Mouse (Mus musculus): ENCODE measurements around the gene Grik5. TPM values are rescaled to one million over a fixed set of nuclear protein-coding genes. Genes with fewer than 3 reads are reported as not detected.

The Grik5 gene
- polyA plus RNA-seq, 1 experiment from 2014 or later, result 0.82 TPM

DNA sequence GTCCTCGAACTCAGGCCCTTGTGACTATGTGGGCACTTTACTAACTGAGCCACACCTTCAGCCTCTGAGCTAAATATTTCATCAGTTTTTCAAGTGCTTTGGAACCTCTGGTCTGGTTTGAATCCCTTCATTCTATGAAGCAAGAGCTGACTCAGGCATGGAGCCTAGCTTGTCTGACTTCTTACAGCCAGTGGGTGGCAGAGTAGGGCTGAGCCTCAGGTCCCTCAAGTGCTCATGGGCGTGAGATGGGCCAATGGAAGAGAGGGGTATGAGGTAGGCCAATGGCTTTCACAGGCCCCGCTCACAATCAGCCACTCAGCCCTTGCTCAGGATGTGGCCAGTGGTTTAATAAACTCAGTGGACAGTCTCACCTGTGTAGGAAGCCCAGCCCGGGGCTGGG, 27.4 kb upstream of the Grik5 start:
- H3K9ac ChIP-seq, result no peak overlapping the region
- H3K27me3 ChIP-seq, result peaks cover 4% of the 10 kb centered on the region; the same call in 1 of the 2 replicates
- H3K4me1 ChIP-seq (replicated peaks), result no peaks in the 10 kb centered on the region
- H3K27ac ChIP-seq (replicated peaks), result no peak overlapping the region
- 50% methylated on average over 4 of the region's 4 CpGs for WGBS (ENCODE audit: insufficient replicate concordance)
- no peak overlapping the region for H3K4me3 ChIP-seq (replicated peaks)
- H3K9me3 ChIP-seq (replicated peaks), result no peaks in the 10 kb centered on the region
- ATAC-seq (ENCODE audit: insufficient read depth), result no peak
- H3K36me3 ChIP-seq (replicated peaks), result no peaks in the 10 kb centered on the region
- no peak overlapping the region for H3K4me2 ChIP-seq

GRCm38 (mm10) chr7:25098169-25098568, 26.0 kb upstream of the Grik5 start:
- H3K4me3 ChIP-seq (replicated peaks), result no peak overlapping the region
- H3K4me1 ChIP-seq (replicated peaks), result no peaks in the 10 kb centered on the region
- no peak for ATAC-seq (ENCODE audit: insufficient read depth)
- H3K27me3 ChIP-seq, result peaks cover 4% of the 10 kb centered on the region; the same call in 1 of the 2 replicates
- no peak overlapping the region for H3K27ac ChIP-seq (replicated peaks)
- no peaks in the 10 kb centered on the region for H3K9me3 ChIP-seq (replicated peaks)
- no peak overlapping the region for H3K9ac ChIP-seq
- H3K4me2 ChIP-seq, result no peak overlapping the region
- H3K36me3 ChIP-seq (replicated peaks), result no peaks in the 10 kb centered on the region
- 71% methylated on average over 3 of the region's 3 CpGs for WGBS (ENCODE audit: insufficient replicate concordance)

GRCm38 (mm10) chr7:25089875-25090274, 17.7 kb upstream of the Grik5 start:
- no peak overlapping the region for H3K27ac ChIP-seq (replicated peaks)
- no peak overlapping the region for H3K9ac ChIP-seq
- H3K27me3 ChIP-seq, result peaks cover 6% of the 10 kb centered on the region; the same call in 1 of the 2 replicates
- peaks cover 17% of the 10 kb centered on the region for H3K4me1 ChIP-seq (replicated peaks)
- H3K4me3 ChIP-seq (replicated peaks), result no peak overlapping the region
- H3K4me2 ChIP-seq, result no peak overlapping the region
- no peak for ATAC-seq (ENCODE audit: insufficient read depth)
- 51% methylated on average over 10 of the region's 10 CpGs for WGBS (ENCODE audit: insufficient replicate concordance)
- H3K9me3 ChIP-seq (replicated peaks), result no peaks in the 10 kb centered on the region
- peaks cover 5% of the 10 kb centered on the region; the same call in 1 of the 2 replicates for H3K36me3 ChIP-seq (replicated peaks)

DNA sequence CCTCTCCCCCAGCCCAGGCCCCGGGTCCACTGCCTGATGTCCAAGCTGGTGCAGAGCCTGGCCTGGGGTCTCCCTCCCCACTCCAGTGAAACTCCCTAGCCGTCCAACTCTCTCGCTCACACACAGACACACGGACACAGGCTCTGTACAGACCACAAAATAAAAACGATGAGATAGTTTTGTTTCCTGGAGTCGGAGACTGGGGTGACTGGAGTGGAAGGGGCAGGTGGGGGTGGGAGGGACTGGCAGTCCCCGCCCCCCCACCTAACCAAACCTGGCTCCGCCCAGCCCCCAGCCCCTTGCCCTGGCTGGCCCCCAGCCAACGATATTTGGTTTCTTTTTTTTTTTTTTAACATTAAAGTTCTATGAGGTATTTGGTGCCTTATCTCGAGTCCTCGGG, 16.8 kb upstream of the Grik5 start:
- no peak for ATAC-seq (ENCODE audit: insufficient read depth)
- Histone ChIP-seq H3K4me1 (replicated peaks) (peaks cover 26% of the 10 kb centered on the region), H3K27me3 (peaks cover 6% of the 10 kb centered on the region; the same call in 1 of the 2 replicates), H3K9me3 (replicated peaks) (no peaks in the 10 kb centered on the region), H3K4me2 (peak overlapping the region; percentile 5; the same call in 1 of the 2 replicates), H3K4me3 (replicated peaks) (no peak overlapping the region), H3K9ac (no peak overlapping the region), H3K36me3 (replicated peaks) (peaks cover 10% of the 10 kb centered on the region), H3K27ac (replicated peaks) (no peak overlapping the region)
- WGBS (ENCODE audit: insufficient replicate concordance), result 20% methylated on average over 11 of the region's 11 CpGs

- H3K27ac ChIP-seq (replicated peaks), result no peak overlapping the region
- 23% methylated on average over 10 of the region's 10 CpGs for WGBS (ENCODE audit: insufficient replicate concordance)
- H3K4me2 ChIP-seq, result no peak overlapping the region; the same call in 1 of the 2 replicates
Observed at GRCm38 (mm10) chr7:25088531-25088930, 16.4 kb upstream of the Grik5 start.

GRCm38 (mm10) chr7:25087972-25088371, 15.8 kb upstream of the Grik5 start:
- Histone ChIP-seq H3K27me3 (peaks cover 6% of the 10 kb centered on the region; the same call in 1 of the 2 replicates), H3K4me3 (replicated peaks) (no peak overlapping the region), H3K4me2 (no peak overlapping the region), H3K9ac (no peak overlapping the region), H3K27ac (replicated peaks) (no peak overlapping the region), H3K9me3 (replicated peaks) (no peaks in the 10 kb centered on the region), H3K36me3 (replicated peaks) (peaks cover 20% of the 10 kb centered on the region), H3K4me1 (replicated peaks) (peaks cover 32% of the 10 kb centered on the region)
- WGBS (ENCODE audit: insufficient replicate concordance), result 41% methylated on average over 5 of the region's 5 CpGs
- ATAC-seq (ENCODE audit: insufficient read depth), result no peak

More at GRCm38 (mm10) chr7:25088531-25088930, 16.4 kb upstream of the Grik5 start:
- Histone ChIP-seq H3K4me3 (replicated peaks) (no peak overlapping the region), H3K9me3 (replicated peaks) (no peaks in the 10 kb centered on the region), H3K27me3 (peaks cover 6% of the 10 kb centered on the region; the same call in 1 of the 2 replicates), H3K9ac (no peak overlapping the region), H3K4me1 (replicated peaks) (peaks cover 29% of the 10 kb centered on the region), H3K36me3 (replicated peaks) (peaks cover 14% of the 10 kb centered on the region)
- ATAC-seq (ENCODE audit: insufficient read depth), result no peak

GRCm38 (mm10) chr7:25087256-25087912, 15.2 kb upstream of the Grik5 start:
- H3K4me3 ChIP-seq (replicated peaks), result no peak overlapping the region
- no peaks in the 10 kb centered on the region for H3K9me3 ChIP-seq (replicated peaks)
- 67% methylated on average over 10 of the region's 10 CpGs for whole genome bisulfite sequencing (ENCODE audit: insufficient replicate concordance)
- H3K4me2 ChIP-seq, result no peak overlapping the region
- H3K9ac ChIP-seq, result no peak overlapping the region
- peaks cover 6% of the 10 kb centered on the region; the same call in 1 of the 2 replicates for H3K27me3 ChIP-seq
- H3K27ac ChIP-seq (replicated peaks), result no peak overlapping the region
- H3K36me3 ChIP-seq (replicated peaks), result peaks cover 25% of the 10 kb centered on the region
- ATAC-seq (ENCODE audit: insufficient read depth), result no peak
- H3K4me1 ChIP-seq (replicated peaks), result peaks cover 35% of the 10 kb centered on the region

DNA sequence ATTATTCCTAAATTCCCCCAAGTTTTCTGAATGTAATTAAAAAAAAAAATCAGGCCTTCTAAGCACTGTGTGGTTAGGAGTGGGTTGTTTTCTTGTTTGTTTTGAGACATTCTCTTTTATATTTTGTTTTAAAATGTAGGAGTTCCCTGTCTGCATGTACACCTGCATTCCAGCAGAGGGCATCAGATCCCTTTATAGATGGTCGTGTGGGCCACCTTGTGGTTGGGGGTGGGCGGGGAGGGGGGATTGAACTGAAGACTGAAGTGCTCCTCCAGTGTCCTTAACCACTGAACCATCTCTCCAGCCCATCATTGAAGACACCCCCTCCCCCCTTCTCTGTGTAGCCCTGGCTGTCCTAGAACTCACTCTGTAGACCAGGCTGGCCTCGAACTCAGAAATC, 14.5 kb upstream of the Grik5 start:
- Histone ChIP-seq H3K9me3 (replicated peaks) (no peaks in the 10 kb centered on the region), H3K4me1 (replicated peaks) (peaks cover 35% of the 10 kb centered on the region), H3K4me2 (no peak overlapping the region), H3K9ac (no peak overlapping the region), H3K27me3 (peaks cover 2% of the 10 kb centered on the region; the same call in 1 of the 2 replicates), H3K36me3 (replicated peaks) (peaks cover 33% of the 10 kb centered on the region), H3K27ac (replicated peaks) (no peak overlapping the region), H3K4me3 (replicated peaks) (no peak overlapping the region)
- no peak for ATAC-seq (ENCODE audit: insufficient read depth)
- 30% methylated on average over 3 of the region's 3 CpGs for WGBS (ENCODE audit: insufficient replicate concordance)

DNA sequence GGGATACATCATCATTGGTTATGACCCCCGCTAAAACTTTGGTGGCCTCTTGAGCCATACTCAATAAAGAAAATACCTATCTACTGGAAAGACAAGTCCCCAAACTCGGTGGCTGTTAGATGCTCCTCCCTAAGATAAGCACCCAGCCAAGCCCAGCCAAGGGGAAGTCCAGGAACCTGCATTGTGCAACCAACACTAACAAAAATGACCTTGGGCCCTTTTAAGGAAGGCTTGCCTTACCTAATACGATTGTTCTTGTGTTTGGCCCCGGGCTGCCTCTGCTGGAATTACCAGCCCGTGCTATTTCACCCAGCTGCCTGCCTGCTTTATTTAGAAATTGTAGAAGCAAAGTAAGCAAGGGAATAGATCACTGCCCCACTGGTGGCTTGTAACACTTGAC, 12.5 kb upstream of the Grik5 start:
- H3K4me2 ChIP-seq, result no peak overlapping the region
- H3K4me3 ChIP-seq (replicated peaks), result no peak overlapping the region
- peaks cover 53% of the 10 kb centered on the region for H3K36me3 ChIP-seq (replicated peaks)
- 0 out of 2 replicates have a peak overlapping the region, but pooled peaks have one; percentile 4 for H3K27ac ChIP-seq (replicated peaks)
- H3K9me3 ChIP-seq (replicated peaks), result no peaks in the 10 kb centered on the region
- H3K9ac ChIP-seq, result no peak overlapping the region
- peaks cover 38% of the 10 kb centered on the region for H3K4me1 ChIP-seq (replicated peaks)
- ATAC-seq (ENCODE audit: insufficient read depth), result no peak
- no peaks in the 10 kb centered on the region for H3K27me3 ChIP-seq
- 27% methylated on average over 5 of the region's 5 CpGs for WGBS (ENCODE audit: insufficient replicate concordance)

GRCm38 (mm10) chr7:25082510-25082909, 10.4 kb upstream of the Grik5 start:
- no peak overlapping the region for H3K4me2 ChIP-seq
- no peaks in the 10 kb centered on the region for H3K9me3 ChIP-seq (replicated peaks)
- H3K27ac ChIP-seq (replicated peaks), result no peak overlapping the region
- 67% methylated on average over 4 of the region's 4 CpGs for WGBS (ENCODE audit: insufficient replicate concordance)
- no peak overlapping the region for H3K9ac ChIP-seq
- H3K4me1 ChIP-seq (replicated peaks), result peaks cover 47% of the 10 kb centered on the region
- no peak for ATAC-seq (ENCODE audit: insufficient read depth)
- peaks cover 57% of the 10 kb centered on the region for H3K36me3 ChIP-seq (replicated peaks)
- no peak overlapping the region for H3K4me3 ChIP-seq (replicated peaks)
- no peaks in the 10 kb centered on the region for H3K27me3 ChIP-seq

GRCm38 (mm10) chr7:25080431-25080830, 8.3 kb upstream of the Grik5 start:
- Histone ChIP-seq H3K36me3 (replicated peaks) (peaks cover 57% of the 10 kb centered on the region), H3K9ac (no peak overlapping the region), H3K4me3 (replicated peaks) (no peak overlapping the region), H3K27ac (replicated peaks) (no peak overlapping the region), H3K4me1 (replicated peaks) (peaks cover 56% of the 10 kb centered on the region), H3K4me2 (no peak overlapping the region), H3K27me3 (no peaks in the 10 kb centered on the region), H3K9me3 (replicated peaks) (no peaks in the 10 kb centered on the region)
- WGBS (ENCODE audit: insufficient replicate concordance), result 90% methylated on average over 13 of the region's 13 CpGs
- no peak for ATAC-seq (ENCODE audit: insufficient read depth)
